Mouse (Mus musculus) heart, embryonic 15.5 days (tissue): ENCODE measurements around the gene Zbed6. TPM values are rescaled to one million over a fixed set of nuclear protein-coding genes. Genes with fewer than 3 reads are reported as not detected.
"Not testable (repeated sequence)": the region's sequence is repeated elsewhere in the genome, so short reads cannot be mapped to it uniquely, and the experiment has no call there.

ENCODE experiments used
- ATAC-seq: fragments of 200-750 bp; cut with Nextera tagmentation; replicated peaks from 2 replicates; pipeline ENCODE4 v1.8.0; 2017; ENCODE audit warnings: low read depth, moderate TSS enrichment; ENCODE audit not compliant: insufficient number of reproducible peaks, insufficient read depth, low FRiP score
- H3K27ac ChIP-seq: fragments of 300-500 bp; sonication (generic); 2 replicates; pipeline ENCODE4 v1.5.1; 2015; ENCODE audit warnings: mild to moderate bottlenecking, inconsistent platforms
- H3K27me3 ChIP-seq: fragments of 300-500 bp; sonication (generic); 2 replicates; pipeline ENCODE4 v1.6.1; 2015; ENCODE audit warnings: inconsistent platforms
- H3K36me3 ChIP-seq: fragments of 300-500 bp; sonication (generic); 2 replicates; pipeline ENCODE4 v1.6.1; 2015; ENCODE audit warnings: mild to moderate bottlenecking, inconsistent platforms
- H3K4me1 ChIP-seq: fragments of 300-500 bp; sonication (generic); replicated peaks from 2 replicates; pipeline ENCODE4 v1.6.1; 2015; ENCODE audit warnings: inconsistent platforms
- H3K4me2 ChIP-seq: fragments of 300-500 bp; sonication (generic); 2 replicates; pipeline ENCODE4 v1.6.1; 2015; ENCODE audit warnings: inconsistent platforms, mild to moderate bottlenecking, moderate library complexity
- H3K4me3 ChIP-seq: fragments of 300-500 bp; sonication (generic); 2 replicates; pipeline ENCODE4 v1.5.1; 2015; ENCODE audit warnings: mild to moderate bottlenecking, inconsistent platforms
- H3K9ac ChIP-seq: fragments of 300-500 bp; sonication (generic); 2 replicates; pipeline ENCODE4 v1.6.1; 2015; ENCODE audit warnings: mild to moderate bottlenecking, inconsistent platforms
- H3K9me3 ChIP-seq: fragments of 300-500 bp; sonication (generic); replicated peaks from 2 replicates; pipeline ENCODE4 v1.6.1; 2016; ENCODE audit warnings: inconsistent platforms
- WGBS: fragments of 180-500 bp; shearing (Covaris S2); methylation state at CpG from one replicate; pipeline ENCODE4 v1.1.7; 2015; ENCODE audit warnings: mixed read lengths; 5-methylcytosine and 5-hydroxymethylcytosine counted together
- polyA plus RNA-seq: library from polyadenylated mRNA; unstranded; fragments of >200 nt; fragmentation: Nextera tagmentation; extraction: Ambion mirVana; gene quantifications from 2 replicates; pipeline ENCODE4 v1.2.1, GENCODE M21; 2015

Zbed6 gene
- polyA plus RNA-seq, 1 experiment from 2014 or later = not detected

DNA sequence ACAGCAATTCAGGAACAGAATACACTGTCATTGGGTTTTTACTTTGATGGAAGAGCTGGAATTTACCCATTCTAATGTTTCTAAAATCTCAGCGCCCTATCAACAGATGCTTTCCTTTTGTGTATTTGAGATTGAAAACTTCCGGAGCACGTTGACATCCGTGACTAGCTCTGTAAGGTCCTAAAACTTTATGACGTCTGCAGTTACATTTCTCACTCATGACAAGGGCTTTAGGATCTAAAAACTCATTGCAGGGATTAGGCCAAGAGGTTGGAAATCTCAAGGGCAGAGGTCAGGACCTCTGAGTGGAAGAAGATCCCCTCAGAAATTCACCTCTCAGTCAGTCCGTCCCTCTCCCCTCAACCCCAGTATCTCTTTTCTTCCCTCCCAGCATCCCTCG is 27.6 kb upstream of the Zbed6 start:
- ATAC-seq = no peak
- 70% methylated on average over 7 of the region's 7 CpGs for WGBS
- Histone ChIP-seq H3K9me3 (no peaks in the 10 kb centered on the region), H3K27ac (no peak overlapping the region), H3K4me3 (no peak overlapping the region), H3K4me1 (0 out of 2 replicates have a peak, but pooled peaks cover 4% of the 10 kb centered on the region), H3K4me2 (no peak overlapping the region), H3K9ac (no peak overlapping the region), H3K36me3 (no peaks in the 10 kb centered on the region), H3K27me3 (no peaks in the 10 kb centered on the region)

DNA sequence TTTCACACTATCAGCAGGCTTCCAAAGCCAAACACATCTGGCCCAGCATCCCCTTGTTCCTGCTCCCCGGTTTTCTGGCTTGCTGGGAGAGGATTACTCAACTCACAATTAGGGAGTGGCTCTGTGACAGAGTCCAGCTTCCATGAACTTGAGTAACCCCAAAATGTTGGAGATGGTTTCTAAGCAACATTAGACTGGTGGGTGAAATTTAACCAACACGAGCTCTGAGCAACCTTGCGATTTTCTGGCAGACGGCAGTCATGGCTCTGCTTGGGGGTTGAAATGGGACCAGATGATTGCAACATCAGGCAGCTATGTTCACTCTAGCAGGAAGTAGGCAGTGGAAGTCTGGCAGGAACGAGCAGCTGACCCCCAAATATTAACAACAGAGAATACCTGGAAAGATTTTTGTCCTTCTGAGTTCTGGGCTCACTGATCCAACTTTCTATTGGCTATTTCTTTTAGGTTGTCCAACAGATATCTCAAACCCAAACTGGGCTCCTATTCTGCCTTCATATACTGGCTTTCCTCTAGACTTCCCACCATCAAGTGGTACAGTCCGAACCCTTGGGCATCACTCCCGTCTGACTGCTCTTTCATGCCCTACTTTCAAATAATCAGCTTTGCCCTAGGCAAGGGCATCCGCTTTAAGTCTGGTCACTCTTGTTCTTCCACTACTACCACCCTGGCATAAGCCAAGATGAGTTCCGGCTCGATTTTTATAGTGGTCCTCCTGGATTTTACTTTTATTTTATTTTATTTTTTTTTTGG is 25.2 kb upstream of the Zbed6 start:
- H3K36me3 ChIP-seq = no peaks in the 10 kb centered on the region
- H3K9me3 ChIP-seq = no peaks in the 10 kb centered on the region
- no peak overlapping the region for H3K27ac ChIP-seq
- no peaks in the 10 kb centered on the region for H3K4me1 ChIP-seq
- no peaks in the 10 kb centered on the region for H3K27me3 ChIP-seq
- H3K4me3 ChIP-seq = no peak overlapping the region
- no peak overlapping the region for H3K9ac ChIP-seq
- no peak for ATAC-seq
- WGBS = 71% methylated on average over 10 of the region's 10 CpGs
- no peak overlapping the region for H3K4me2 ChIP-seq

DNA sequence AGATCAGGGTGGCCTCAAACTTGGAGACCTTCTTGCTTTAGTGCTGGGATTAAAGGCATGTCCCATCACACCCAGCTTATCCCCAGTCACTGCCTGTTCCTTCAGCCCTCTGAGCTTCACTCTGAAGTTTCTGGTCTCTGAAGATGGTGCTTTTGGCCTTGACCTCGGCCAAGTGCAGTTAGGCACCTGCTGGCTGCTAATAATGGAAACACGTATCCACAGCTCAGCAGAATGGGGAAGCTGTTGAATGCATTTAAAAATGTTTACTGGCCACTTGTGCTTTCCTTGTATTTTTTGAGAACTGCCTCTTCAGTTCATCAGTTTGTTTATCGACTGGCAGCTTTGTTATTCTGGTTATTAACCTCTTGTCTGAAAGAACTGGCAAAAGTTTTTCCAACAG is 11.1 kb upstream of the Zbed6 start:
- ATAC-seq = no peak
- H3K9me3 ChIP-seq = no peaks in the 10 kb centered on the region
- H3K9ac ChIP-seq = no peak overlapping the region
- H3K4me1 ChIP-seq = 0 out of 2 replicates have a peak, but pooled peaks cover 3% of the 10 kb centered on the region
- 62% methylated on average over 3 of the region's 3 CpGs for WGBS
- H3K4me2 ChIP-seq = no peak overlapping the region
- no peaks in the 10 kb centered on the region for H3K36me3 ChIP-seq
- no peak overlapping the region for H3K4me3 ChIP-seq
- no peak overlapping the region for H3K27ac ChIP-seq
- no peaks in the 10 kb centered on the region for H3K27me3 ChIP-seq

DNA sequence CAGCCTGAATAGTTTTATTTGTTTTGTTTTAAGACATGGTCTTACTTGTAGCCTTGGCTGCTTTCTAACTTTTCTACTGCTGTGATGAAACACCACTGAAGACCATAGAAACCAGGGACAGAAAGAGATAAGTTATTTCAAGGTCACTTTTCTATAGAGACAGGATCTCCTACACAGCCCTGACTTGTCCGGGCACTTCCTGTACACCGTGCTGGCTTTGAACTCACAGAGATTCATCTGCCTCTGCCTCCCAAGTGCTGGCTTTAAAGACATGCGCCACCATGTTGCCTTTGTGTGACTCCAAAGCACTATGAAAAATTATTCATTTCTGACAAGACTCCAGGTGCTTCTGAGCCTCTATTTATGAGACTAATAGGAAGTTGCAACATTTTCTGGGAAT is 10.6 kb upstream of the Zbed6 start:
- WGBS = 76% methylated on average over 3 of the region's 3 CpGs
- ATAC-seq = no peak
- Histone ChIP-seq H3K4me1 (0 out of 2 replicates have a peak, but pooled peaks cover 3% of the 10 kb centered on the region), H3K27ac (no peak overlapping the region), H3K4me2 (no peak overlapping the region), H3K27me3 (no peaks in the 10 kb centered on the region), H3K9ac (no peak overlapping the region), H3K4me3 (no peak overlapping the region), H3K36me3 (no peaks in the 10 kb centered on the region), H3K9me3 (no peaks in the 10 kb centered on the region)

DNA sequence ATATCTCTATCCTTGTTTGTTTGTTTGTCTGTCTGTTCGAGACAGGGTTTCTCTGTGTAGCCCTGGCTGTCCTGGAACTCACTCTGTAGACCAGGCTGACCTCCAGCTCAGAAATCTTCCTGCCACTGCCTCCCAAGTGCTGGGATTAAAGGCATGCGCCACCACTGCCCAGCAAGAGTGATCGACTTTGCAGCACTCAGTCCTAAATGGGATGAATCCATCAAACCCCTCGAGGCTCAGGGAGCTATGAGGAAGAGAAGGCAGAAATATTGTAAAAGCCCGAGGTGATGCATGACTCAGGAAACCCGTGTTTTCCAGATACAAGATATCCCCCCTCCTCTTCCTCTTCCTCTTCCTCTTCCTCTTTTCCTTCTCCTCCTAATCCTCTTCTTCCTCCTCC is 10.1 kb upstream of the Zbed6 start:
- Histone ChIP-seq H3K36me3 (no peaks in the 10 kb centered on the region), H3K4me2 (no peak overlapping the region), H3K9ac (no peak overlapping the region), H3K4me1 (0 out of 2 replicates have a peak, but pooled peaks cover 3% of the 10 kb centered on the region), H3K27me3 (no peaks in the 10 kb centered on the region), H3K27ac (no peak overlapping the region), H3K9me3 (no peaks in the 10 kb centered on the region), H3K4me3 (no peak overlapping the region)
- no peak for ATAC-seq
- 77% methylated on average over 6 of the region's 6 CpGs for WGBS

DNA sequence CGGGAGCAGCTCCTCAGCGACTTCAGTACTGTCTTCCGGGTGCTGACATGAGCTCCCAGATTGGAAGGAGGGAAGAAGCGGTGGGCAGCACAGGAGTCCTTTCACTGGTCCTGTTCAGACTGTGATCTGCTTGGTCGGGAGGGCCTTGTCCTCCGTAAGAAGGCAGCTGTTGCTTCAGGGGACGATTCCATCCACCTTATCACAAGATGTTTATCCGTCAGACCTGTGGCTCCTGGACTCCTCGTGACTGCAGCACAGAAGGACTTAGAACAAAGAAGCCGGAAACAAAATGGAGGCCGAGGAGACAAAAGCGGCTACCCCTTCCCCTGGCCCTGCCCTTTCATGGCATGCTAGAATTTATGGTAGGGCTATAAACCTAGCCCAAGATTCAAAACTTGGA is 9.5 kb upstream of the Zbed6 start:
- ATAC-seq = no peak
- Histone ChIP-seq H3K27me3 (no peaks in the 10 kb centered on the region), H3K9me3 (no peaks in the 10 kb centered on the region), H3K9ac (no peak overlapping the region), H3K4me3 (no peak overlapping the region), H3K4me1 (0 out of 2 replicates have a peak, but pooled peaks cover 3% of the 10 kb centered on the region), H3K4me2 (no peak overlapping the region), H3K27ac (no peak overlapping the region), H3K36me3 (no peaks in the 10 kb centered on the region)
- 73% methylated on average over 12 of the region's 12 CpGs for WGBS

DNA sequence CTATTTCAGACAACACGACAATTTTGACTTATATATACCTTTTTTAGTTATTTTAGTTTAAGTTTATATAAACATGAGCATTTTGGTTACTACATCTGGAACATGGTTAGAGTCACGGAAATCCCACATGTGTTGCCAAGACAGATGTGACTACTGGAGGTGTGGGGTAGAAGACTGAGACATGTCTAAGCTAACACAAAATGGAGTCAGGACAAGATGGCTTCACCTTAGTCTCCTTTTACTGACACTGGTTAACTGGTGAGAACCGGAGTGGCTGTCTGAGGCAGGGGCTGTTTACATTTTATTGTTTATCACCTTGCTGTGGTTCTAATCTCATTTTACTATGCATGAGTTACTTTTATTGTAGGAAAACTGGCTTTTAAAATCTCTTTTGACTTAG is 7.9 kb upstream of the Zbed6 start:
- Histone ChIP-seq H3K9ac (no peak overlapping the region), H3K27ac (no peak overlapping the region), H3K9me3 (no peaks in the 10 kb centered on the region), H3K4me3 (no peak overlapping the region), H3K4me2 (no peak overlapping the region), H3K4me1 (0 out of 2 replicates have a peak, but pooled peaks cover 6% of the 10 kb centered on the region), H3K27me3 (no peaks in the 10 kb centered on the region), H3K36me3 (no peaks in the 10 kb centered on the region)
- no peak for ATAC-seq
- WGBS = 92% methylated on average over 3 of the region's 3 CpGs

DNA sequence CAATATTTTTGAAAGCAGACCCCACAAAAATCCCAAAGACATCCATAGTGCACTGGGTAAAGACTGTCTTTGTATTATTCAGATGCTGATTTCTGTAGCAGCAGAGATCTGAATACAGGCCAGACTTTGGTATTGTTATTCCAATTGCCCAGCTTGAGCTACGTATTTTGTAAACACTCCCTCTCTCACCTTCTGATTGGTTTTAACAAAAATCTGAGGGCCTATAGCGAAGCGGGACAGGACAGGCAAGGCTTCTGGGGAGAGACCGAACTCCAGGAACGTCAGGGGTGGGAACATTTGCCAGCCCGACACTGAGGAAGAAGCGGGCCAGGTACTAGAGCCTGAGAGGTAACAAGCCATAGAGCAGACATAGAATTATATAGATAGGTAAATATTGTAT is 7.0 kb upstream of the Zbed6 start:
- H3K36me3 ChIP-seq = no peaks in the 10 kb centered on the region
- no peak overlapping the region for H3K4me3 ChIP-seq
- WGBS = 67% methylated on average over 7 of the region's 7 CpGs
- H3K4me2 ChIP-seq = no peak overlapping the region
- ATAC-seq = no peak
- H3K27ac ChIP-seq = no peak overlapping the region
- no peak overlapping the region for H3K9ac ChIP-seq
- H3K27me3 ChIP-seq = no peaks in the 10 kb centered on the region
- H3K9me3 ChIP-seq = no peaks in the 10 kb centered on the region
- 0 out of 2 replicates have a peak, but pooled peaks cover 7% of the 10 kb centered on the region for H3K4me1 ChIP-seq

DNA sequence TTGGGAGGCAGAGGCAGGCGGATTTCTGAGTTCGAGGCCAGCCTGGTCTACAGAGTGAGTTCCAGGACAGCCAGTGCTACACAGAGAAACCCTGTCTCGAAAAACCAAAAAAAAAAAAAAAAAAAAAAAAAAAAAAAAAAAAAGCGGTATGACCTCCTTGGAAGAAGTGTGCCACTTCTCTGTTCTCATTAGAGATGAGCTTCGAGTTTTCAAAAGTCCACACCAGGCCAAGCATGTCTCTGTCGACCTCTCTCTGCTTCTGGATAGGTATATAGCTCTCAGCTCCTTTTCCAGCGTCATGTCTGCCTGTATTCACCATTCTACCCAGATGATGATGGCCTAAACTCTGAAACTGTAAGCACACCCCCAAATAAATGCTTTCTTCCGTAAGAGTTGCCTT is 5.0 kb upstream of the Zbed6 start:
- not testable (repeated sequence) for H3K27me3 ChIP-seq, H3K4me1 ChIP-seq, H3K9me3 ChIP-seq, ATAC-seq, H3K9ac ChIP-seq, H3K27ac ChIP-seq, H3K4me2 ChIP-seq, H3K4me3 ChIP-seq, H3K36me3 ChIP-seq
- WGBS = 82% methylated on average over 7 of the region's 8 CpGs

DNA sequence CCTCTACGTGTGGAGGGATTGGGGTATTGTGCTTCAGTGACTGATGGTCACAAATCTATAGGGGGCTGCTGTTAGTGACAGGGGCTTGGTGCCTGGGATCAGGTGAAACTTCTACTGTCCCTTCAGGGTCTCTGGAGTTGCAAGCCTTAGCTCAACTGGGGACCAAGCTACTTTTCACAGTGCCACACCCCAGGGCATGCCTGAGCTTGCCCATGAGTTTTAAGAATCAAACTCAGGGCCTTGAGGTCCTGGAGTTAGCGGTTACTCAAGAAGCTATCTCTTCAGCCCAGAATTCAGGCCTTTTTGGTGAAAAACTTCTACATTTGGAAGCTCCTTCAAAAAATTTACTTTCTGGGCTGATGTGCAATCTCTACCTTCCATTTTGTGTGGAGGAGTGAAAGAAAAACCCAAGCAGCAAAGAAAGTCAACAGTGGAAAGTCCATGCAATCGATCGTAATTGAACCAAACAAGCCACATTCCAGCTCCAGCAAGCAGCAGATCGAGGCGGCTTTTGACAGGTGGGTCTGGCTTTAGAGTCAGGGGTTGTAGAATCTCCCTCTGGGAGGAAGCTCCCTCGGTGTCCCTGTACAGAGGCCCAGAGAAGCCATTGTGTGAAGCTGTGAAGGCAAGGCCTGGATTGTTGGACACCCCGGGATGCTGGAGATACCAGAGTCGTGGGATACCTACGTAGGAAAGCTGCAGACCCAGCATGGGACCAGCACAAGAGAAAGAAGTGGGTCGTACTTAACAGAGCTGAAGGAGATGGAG is 3.7 kb upstream of the Zbed6 start:
- no peaks in the 10 kb centered on the region for H3K36me3 ChIP-seq
- H3K9me3 ChIP-seq = no peaks in the 10 kb centered on the region
- H3K27me3 ChIP-seq = no peaks in the 10 kb centered on the region
- H3K4me3 ChIP-seq = no peak overlapping the region
- no peak overlapping the region for H3K9ac ChIP-seq
- peak overlapping the region; percentile 61 for H3K27ac ChIP-seq
- no peak for ATAC-seq
- 79% methylated on average over 11 of the region's 11 CpGs for WGBS
- peaks cover 11% of the 10 kb centered on the region for H3K4me1 ChIP-seq
- H3K4me2 ChIP-seq = no peak overlapping the region

DNA sequence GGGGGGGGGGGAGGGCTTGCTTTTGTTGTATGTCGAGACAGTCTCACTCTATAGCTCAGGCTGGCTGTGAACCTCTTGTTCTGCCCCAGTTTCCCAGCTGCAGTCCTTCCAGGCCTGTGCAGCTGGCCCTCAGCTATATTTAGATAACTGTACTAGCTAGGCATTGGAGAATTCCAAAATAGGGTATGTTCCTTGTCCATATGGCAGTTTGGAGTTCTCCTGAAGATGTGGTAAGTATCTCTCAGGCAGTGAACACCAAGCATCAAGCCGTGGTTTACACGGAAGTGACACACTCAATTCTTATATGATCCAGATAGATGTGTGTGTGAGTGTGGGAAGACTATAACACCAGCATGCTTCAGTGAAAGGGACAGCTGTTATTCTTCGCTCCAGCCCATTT is 2.7 kb upstream of the Zbed6 start:
- H3K9me3 ChIP-seq = no peaks in the 10 kb centered on the region
- H3K9ac ChIP-seq = no peak overlapping the region
- WGBS = 47% methylated on average over 4 of the region's 4 CpGs
- H3K27ac ChIP-seq = peak overlapping the region; percentile 61
- H3K4me3 ChIP-seq = no peak overlapping the region
- ATAC-seq = no peak; the same call in 1 of the 2 replicates
- peaks cover 21% of the 10 kb centered on the region for H3K4me1 ChIP-seq
- no peaks in the 10 kb centered on the region for H3K27me3 ChIP-seq
- no peaks in the 10 kb centered on the region for H3K36me3 ChIP-seq
- no peak overlapping the region for H3K4me2 ChIP-seq
